Mouse (Mus musculus) gastrocnemius, adult 8-10 months (tissue): ENCODE measurements at regions not wholly inside any gene's neighbourhood (a gene's known extent, or its start where the extent isn't known, plus 50 kb on each side); places are given as distances from the start of the nearest gene placed in this dataset.
A peak's percentile ranks its signal among the peaks of the same experiment; 100 is the strongest.
"Not testable (repeated sequence)": the region's sequence is repeated elsewhere in the genome, so short reads cannot be mapped to it uniquely, and the experiment has no call there.

Experiments
- DNase-seq, 2 experiments: peaks; one replicate each; pipeline ENCODE4 v3.0.0; 2022; ENCODE audit warnings: low spot score in 2 of 2

DNA sequence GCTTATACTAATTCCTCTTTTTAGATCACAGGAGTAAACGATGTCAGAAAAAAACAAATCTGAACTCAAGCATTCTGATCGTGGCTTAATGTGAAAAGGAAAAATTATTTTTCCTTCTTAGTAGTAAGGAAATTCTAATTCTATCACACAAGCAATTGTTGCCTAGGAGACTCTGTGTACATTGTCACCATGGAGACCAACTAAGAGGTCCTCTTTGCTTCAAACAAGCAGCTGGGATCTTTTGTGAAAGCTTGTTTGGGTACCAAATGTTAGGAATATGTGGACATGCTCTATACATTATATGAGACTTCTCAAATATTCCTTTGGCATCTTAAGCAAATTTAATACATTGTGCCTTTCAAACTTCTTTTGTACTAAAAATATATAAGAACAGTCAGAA lies 345.9 kb upstream of the Atp10a start:
- no peak for DNase-seq

DNA sequence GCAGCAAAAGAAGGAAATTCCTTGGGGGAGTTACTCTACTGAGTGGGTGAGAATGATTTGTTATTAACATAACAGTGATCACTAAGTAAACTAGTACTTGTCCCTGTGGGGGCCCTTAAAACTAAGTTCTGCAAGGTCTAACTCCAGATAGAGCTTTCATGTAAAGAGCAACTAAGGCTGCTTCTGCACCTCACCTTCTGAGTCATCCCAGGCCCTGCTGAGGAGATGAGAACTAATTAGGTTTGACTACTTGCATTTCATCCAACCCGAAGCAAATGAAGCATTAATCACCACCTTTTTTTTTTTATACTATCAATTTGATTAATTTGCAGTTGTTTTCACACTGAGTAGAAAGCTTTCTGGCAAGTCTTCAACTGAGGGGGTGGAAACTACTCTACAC lies 333.6 kb upstream of the Atp10a start:
- no peak for DNase-seq

DNA sequence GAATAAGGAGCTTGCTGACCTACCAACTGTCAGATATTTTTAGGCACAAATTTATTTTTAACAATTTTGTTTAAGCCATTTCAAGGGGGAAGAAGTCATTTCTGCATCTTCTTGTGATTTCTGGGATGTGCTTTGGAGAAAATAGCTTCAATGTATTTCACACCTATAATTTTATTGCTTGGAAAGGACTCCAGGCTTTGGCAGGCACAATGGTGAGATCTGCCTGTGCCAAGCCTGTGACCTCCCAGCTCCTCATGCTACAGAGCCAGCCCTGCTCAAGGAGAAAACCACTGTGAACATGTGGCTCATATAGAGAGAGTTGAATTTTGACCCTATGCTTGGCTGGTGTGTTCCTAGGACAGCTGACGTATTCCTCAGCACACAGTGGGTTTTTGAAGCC lies 288.6 kb upstream of the Atp10a start:
- no peak for DNase-seq

DNA sequence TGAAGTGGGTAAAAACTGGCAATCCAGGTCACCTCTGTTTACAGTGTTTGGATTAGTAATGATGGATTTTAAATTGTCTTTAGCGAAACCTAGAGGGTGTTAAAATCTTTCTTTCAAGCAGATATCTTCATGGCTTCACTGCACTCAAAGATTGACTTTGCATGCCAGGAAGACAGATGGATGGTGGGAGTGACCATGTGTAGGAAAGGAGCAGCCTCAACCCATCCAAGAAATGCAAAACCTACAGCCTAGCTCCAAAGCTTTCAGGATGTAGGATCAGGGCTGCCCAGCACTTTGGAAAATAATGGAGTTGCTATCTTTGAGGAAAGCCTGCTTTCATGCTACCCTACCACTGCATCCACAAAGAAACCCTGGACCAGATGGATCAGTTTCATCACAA lies 272.6 kb upstream of the Atp10a start:
- DNase-seq: no peak

GRCm38 (mm10) chr7:58388326-58388725 lies 267.6 kb upstream of the Atp10a start:
- no peak for DNase-seq

GRCm38 (mm10) chr7:58392391-58393115 lies 263.4 kb upstream of the Atp10a start:
- no peak for DNase-seq

GRCm38 (mm10) chr7:58397992-58398391 lies 258.0 kb upstream of the Atp10a start:
- DNase-seq: no peak

- no peak for DNase-seq
These were observed 257.3 kb upstream of the Atp10a start for GRCm38 (mm10) chr7:58398558-58399144.

DNA sequence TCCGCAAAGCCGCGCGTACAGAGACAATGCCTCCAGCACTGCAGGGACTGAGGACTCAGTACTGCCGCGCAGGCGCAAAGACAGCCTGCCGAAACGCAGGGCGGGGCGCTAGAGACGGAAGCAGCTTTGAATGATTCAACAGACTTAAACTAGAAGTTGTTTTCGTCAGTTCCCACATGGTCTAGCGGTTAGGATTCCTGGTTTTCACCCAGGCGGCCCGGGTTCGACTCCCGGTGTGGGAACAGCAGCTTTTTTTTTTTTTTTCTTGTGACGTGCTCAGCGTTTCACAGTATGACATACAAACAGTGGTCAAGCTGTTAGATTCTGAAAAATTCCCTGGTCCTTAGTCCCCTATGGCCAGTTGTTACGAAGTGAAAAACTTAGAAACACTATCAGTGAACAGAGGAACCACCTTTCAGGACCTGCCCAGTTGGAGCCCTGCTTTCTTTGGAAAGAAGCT lies 256.8 kb upstream of the Atp10a start:
- peak; percentile 83 to 86 for DNase-seq

DNA sequence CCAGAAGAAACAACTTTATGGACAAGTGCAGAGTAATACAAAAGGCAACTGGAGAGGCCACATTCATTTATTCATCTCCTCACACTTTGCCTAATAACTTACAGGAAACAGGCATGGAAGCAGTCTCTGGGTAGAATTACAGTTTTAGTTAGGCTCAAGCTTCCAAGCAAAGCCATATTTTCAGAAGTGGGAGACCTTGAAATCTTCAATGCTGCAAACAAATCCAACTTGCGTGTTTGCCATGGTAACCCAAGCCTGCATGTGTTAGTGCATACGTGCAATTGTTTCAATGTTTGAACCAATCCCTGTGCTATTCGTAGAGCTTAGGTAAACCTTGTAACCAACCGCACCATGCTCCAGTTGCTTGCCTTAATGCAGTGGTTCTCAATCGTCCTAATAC lies 256.3 kb upstream of the Atp10a start:
- DNase-seq: no peak

- no peak for DNase-seq
These were observed 255.4 kb upstream of the Atp10a start for GRCm38 (mm10) chr7:58400594-58400993.

- DNase-seq: no peak
These were observed 218.9 kb upstream of the Atp10a start for GRCm38 (mm10) chr7:58436888-58437625.

- no peak for DNase-seq
These were observed 213.3 kb upstream of the Atp10a start for GRCm38 (mm10) chr7:58442535-58443184.

DNA sequence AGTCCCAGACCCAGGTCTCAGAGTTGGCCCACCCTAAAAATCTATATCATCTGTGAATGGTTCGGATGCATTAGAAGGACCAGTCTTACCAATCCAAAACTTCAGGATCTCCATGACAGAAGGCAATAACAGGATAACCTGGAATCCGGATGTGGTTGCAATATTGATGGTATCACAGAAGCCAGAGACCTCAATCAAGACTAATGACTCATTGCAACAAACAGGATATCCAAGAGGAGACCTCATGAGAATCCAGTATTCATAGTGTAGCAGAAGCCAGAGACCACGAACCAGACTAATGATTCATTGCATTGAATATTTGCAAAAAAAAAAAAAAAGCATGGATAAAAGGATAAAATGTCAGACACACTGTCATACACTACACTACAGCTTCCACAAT lies 212.7 kb upstream of the Atp10a start:
- no peak for DNase-seq

GRCm38 (mm10) chr7:58445781-58446180 lies 210.2 kb upstream of the Atp10a start:
- DNase-seq: no peak

DNA sequence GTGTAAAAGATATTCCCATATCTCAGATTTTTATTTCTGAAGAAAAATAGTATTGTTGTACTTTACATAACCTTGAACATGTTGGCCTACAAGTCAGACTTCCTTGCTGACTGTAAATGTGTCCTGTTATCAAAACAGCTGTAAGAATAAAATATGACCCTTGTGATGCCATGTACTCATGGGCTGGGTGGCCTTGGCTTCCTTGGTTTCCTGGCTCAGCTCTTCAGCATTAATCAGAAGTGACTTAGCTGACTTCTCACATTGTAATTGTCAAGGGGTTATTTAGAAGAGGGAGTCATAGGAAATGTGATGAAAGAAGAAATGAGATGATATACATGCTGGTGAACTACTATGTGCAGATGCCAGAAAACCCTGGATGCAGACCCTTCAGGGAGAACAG lies 209.7 kb upstream of the Atp10a start:
- no peak for DNase-seq

- DNase-seq: no peak
These were observed 207.2 kb upstream of the Atp10a start for GRCm38 (mm10) chr7:58448727-58449126.

DNA sequence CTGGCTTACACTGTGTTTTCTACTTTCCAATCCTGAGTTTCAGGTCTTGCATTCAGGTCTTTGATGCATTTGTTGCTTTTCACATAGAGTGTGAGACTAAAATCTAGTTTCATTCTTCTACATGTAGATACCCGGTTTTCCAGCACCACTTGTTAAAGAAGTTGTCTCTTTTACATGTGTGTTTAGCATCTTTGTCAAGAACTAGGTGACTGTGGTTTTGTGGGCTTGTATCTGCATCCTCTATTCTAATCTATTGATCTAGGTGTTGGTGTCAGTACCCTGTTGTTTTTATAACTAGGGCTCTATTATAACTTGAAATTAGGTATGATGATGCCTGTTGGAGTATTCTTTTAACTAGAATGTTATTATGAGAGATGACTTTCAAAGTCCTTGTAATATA lies 204.0 kb upstream of the Atp10a start:
- DNase-seq: no peak

DNA sequence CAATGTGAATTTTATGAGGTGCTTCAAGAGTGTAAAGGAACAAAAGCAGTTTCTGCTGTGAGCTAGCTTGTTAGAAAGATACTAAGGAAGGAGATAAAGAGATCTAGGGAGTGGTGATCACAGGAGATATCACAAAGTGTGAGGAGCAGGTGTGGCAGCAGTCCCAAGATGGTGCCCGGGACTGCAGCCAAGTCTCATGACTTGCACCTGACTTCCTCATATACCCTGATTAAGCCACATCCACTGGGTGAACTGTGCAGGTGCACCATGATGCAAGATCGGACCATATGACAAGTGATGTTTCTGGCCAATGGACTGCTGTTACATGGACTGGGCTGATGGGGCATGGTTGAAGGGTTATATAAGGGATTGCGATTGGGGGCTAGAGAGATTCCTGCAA lies 197.8 kb upstream of the Atp10a start:
- not testable (repeated sequence) for DNase-seq

DNA sequence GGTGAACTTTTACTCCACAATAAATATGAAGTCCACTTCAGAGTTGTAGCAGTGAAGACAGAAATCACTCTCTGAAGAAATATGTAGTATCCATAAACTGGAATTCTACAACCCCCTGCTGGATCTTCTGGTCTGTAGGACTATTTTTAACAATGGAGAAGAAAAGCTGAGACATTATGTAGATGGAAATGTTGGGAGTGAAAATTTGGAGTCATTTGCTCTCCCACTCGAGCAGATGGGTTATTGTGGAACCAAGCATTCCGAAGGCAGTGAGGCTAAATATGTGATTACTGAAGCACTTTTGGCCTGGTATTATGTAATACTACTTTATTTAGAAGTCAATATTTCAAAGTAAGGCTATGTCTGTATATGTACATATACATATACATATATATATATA lies 195.0 kb upstream of the Atp10a start:
- no peak for DNase-seq

DNA sequence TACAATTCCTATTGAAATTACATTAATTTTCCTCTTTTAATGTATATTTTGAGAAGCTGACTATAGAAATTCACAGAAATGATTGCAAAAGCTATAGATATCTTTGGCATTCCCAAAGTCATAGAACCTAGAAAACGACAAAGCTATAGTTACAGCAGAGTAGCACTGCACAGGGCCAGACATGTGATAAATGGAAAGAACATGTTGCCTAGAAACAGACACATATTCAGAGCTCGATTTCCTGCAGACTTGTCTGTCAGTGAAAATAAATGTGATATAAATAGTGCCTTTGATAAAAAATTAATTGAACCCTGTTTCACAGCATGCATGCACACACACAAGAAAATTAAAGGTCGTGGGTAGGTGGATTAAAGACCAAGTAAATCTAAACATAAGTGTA lies 182.8 kb upstream of the Atp10a start:
- no peak for DNase-seq

- DNase-seq: no peak
These were observed 180.8 kb upstream of the Atp10a start for GRCm38 (mm10) chr7:58475139-58475538.
